In the genomic region with DNA sequence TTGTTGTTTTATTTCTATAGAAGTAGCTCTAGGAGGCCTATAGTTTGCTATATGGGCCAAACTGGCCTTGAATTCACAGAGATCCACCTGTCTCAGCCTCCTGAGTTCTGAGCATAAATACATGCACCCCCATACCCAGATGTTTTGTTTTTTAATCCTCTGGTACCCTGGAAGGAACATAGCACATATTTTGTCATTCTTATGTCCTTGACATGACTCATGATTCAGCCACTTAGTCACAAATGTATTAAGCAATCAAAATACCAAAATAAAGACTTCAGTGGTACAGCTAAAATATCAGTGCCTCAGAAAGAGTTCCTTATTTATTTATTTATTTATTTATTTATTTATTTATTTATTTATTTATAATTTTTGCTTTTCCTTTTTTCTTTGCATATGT, we compare ENCODE assay signal across 27 mouse cellular contexts.
"Had no signal": no experiment of that assay in that cellular context is flagged by ENCODE, and none has a peak within 500 bp of the region (broad histone marks: within the 10 kb centered on the region; RNA-seq: fewer than 3 reads in every experiment).

No protein-coding gene starts in this region.

- H3K27me3 ChIP-seq: heart, embryonic 12.5 days; hindbrain, embryonic 12.5 days; intestine, embryonic 15.5 days; kidney, embryonic 15.5 days; limb, embryonic 12.5 days; liver, embryonic 12.5 days had no signal

- H3K27ac ChIP-seq: gastrocnemius, adult 2 months; heart, embryonic 10.5 days; hindbrain, embryonic 10.5 days; hindbrain, embryonic 12.5 days; hindbrain, embryonic 14.5 days; intestine, embryonic 15.5 days; kidney, embryonic 15.5 days; kidney, postnatal 0 days; limb, embryonic 10.5 days; limb, embryonic 12.5 days; liver, embryonic 12.5 days; liver, embryonic 14.5 days had no signal

- DNase-seq: gastrocnemius, adult 2 months; gastrocnemius, postnatal 10 days; gastrocnemius, postnatal 25 days; heart, adult 18-20 months; heart, postnatal 10 days; heart, postnatal 4 days; kidney, adult 2 months; kidney, adult 9 months; kidney, postnatal 14 days; kidney, postnatal 36 days; layer of hippocampus, adult 9-11 months; liver had no signal

- H3K4me3 ChIP-seq: gastrocnemius, adult 2 months; heart, embryonic 10.5 days; heart, embryonic 12.5 days; hindbrain, embryonic 10.5 days; hindbrain, embryonic 12.5 days; intestine, embryonic 15.5 days; kidney, embryonic 15.5 days; limb, embryonic 10.5 days; limb, embryonic 12.5 days; liver, embryonic 12.5 days had no signal

- H3K9ac ChIP-seq: heart, embryonic 12.5 days; hindbrain, embryonic 12.5 days; hindbrain, embryonic 14.5 days; intestine, embryonic 15.5 days; kidney, embryonic 15.5 days; limb, embryonic 12.5 days; liver, embryonic 12.5 days; liver, embryonic 14.5 days had no signal

- H3K9me3 ChIP-seq: heart, embryonic 10.5 days; heart, embryonic 12.5 days; hindbrain, embryonic 10.5 days; hindbrain, embryonic 12.5 days; intestine, embryonic 15.5 days; kidney, embryonic 15.5 days; limb, embryonic 10.5 days; limb, embryonic 12.5 days; liver, embryonic 12.5 days had no signal

- H3K4me1 ChIP-seq: heart, embryonic 12.5 days; hindbrain, embryonic 10.5 days; hindbrain, embryonic 12.5 days; intestine, embryonic 15.5 days; kidney, embryonic 15.5 days; limb, embryonic 12.5 days; liver, embryonic 12.5 days had no signal

- H3K4me2 ChIP-seq: heart, embryonic 12.5 days; hindbrain, embryonic 12.5 days; hindbrain, embryonic 14.5 days; intestine, embryonic 15.5 days; kidney, embryonic 15.5 days; limb, embryonic 12.5 days; liver, embryonic 12.5 days had no signal

- H3K36me3 ChIP-seq: heart, embryonic 10.5 days; heart, embryonic 12.5 days; hindbrain, embryonic 10.5 days; hindbrain, embryonic 12.5 days; intestine, embryonic 15.5 days; kidney, embryonic 15.5 days; limb, embryonic 10.5 days; limb, embryonic 12.5 days; liver, embryonic 12.5 days had no signal

- ATAC-seq: hindbrain, embryonic 16.5 days; inflammation-experienced regulatory T-cells, adult 6 months; intestine, embryonic 15.5 days; intestine, postnatal 0 days; liver, embryonic 12.5 days had no signal
